Mouse (Mus musculus) ES-Bruce4 (cell line): Measurements from ENCODE around the gene Prpf8.

Source experiments
- CTCF ChIP-seq: IDR thresholded peaks from one replicate; pipeline ENCODE4 v1.8.1; 2011; ENCODE audit warnings: low read depth, low read length
- EP300 ChIP-seq: IDR thresholded peaks from 2 replicates; pipeline ENCODE4 v1.6.1; 2011; ENCODE audit warnings: low read depth, low read length; ENCODE audit not compliant: insufficient read depth
- POLR2A ChIP-seq: IDR thresholded peaks from one replicate; pipeline ENCODE4 v1.8.1; 2011; ENCODE audit warnings: low read length; ENCODE audit not compliant: insufficient read depth

GRCm38 (mm10) chr11:75449695-75450094, 36.9 kb upstream of the Prpf8 start:
- TF ChIP-seq EP300 (no peak), CTCF (no peak), POLR2A (no peak)
